Mouse (Mus musculus): ENCODE measurements around the gene Olr1. TPM values are rescaled to one million over a fixed set of nuclear protein-coding genes. Genes with fewer than 3 reads are reported as not detected.
A peak's percentile ranks its signal among the peaks of the same experiment; 100 is the strongest.

Gene Olr1
- polyA plus RNA-seq, 1 experiment from 2014 or later: not detected

DNA sequence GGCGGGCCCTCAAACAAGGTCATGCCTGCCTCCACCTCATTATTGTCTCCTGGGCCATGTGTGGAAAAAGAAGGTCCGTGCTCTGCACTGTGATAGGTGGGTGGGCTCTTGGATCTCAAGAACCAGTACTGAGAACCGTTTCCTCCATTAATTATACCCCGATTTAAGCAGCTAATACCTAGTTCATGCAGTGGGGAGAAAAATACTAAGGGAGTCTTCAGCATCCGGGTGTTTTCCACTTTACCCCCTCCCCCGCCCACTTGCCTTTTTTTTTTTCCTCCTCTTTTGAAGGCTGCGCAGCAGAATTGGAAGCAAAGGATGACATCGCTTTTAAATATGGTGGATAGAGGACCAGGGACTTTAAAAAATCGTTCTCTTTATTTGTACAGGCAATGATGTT lies 27.1 kb upstream of the Olr1 start:
- Histone ChIP-seq H3K4me2 (ENCODE audit: low read length) (peak overlapping the region; percentile 60), H3K4me3 (ENCODE audit: low read depth, low read length) (peak overlapping the region; percentile 76), H3K27ac (ENCODE audit: low read depth, low read length) (peak overlapping the region; percentile 75), H3K9me3 (replicated peaks; ENCODE audit: control insufficient read depth, low read length) (no peaks in the 10 kb centered on the region), H3K9ac (ENCODE audit: low read length) (peak overlapping the region; percentile 89), H3K4me1 (ENCODE audit: control insufficient read depth, insufficient read depth, low read length) (peaks cover 22% of the 10 kb centered on the region), H3K36me3 (ENCODE audit: control insufficient read depth, insufficient read depth, low read length) (peaks cover 19% of the 10 kb centered on the region), H3K27me3 (replicated peaks; ENCODE audit: control insufficient read depth, insufficient read depth, low read length) (no peaks in the 10 kb centered on the region)
- peak; percentile 50 for ATAC-seq
- DNase-seq (ENCODE audit: low spot score): peak; percentile 76
- 8% methylated on average over 9 of the region's 9 CpGs for WGBS

DNA sequence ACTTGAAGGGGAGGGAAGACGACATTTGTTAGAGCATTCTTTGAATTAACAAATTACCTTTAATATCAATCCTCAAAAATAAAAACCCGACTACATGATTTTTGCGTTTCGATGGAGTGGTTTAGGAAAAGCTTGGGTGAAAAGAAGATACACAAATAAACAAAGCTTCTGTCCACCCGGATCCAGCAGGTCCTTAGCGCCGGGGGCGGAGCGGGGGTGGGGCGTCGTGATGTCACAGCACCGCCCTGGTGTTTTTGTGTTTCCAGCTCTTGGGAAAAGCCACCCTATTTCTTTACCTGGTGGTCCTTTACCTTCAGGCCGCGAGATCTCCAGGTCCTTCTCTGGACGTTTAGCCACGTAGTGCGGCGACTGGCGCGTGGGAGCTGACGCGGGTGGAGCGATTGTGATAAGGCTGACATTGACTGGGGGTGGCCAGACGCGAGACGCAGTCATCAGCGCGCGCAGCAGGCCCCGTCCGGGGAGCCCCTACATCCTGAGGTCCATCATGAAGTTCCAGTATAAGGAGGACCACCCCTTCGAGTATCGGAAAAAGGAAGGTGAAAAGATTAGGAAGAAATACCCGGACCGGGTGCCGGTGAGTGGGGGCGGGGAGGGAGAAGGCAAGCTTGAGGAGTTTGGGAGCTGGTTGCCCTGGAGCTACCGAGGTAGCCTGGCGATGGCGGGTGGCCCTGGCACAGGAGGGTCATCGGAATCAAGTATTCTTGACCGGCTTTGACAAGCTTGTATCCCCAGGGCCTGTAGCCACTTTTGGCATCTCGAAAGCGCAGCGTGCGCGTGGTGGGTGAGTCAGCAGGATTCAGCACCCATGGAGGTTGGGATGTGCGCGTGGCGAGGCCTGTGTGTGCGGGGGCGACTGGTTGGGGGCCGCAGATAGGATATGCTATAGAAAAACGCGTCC lies 26.2 kb upstream of the Olr1 start, which contains the start of gene Gabarapl1:
Gene Gabarapl1, plus strand, starts transcription at position 219 of the 919 bp plus-strand sequence.
- peak; percentile 87 for DNase-seq (ENCODE audit: low spot score)
- Histone ChIP-seq H3K27me3 (replicated peaks; ENCODE audit: control insufficient read depth, insufficient read depth, low read length) (no peaks in the 10 kb centered on the region), H3K27ac (ENCODE audit: low read depth, low read length) (peak within 1 kb of the TSS; percentile 75), H3K9me3 (replicated peaks; ENCODE audit: control insufficient read depth, low read length) (no peaks in the 10 kb centered on the region), H3K4me1 (ENCODE audit: control insufficient read depth, insufficient read depth, low read length) (peaks cover 22% of the 10 kb centered on the region), H3K9ac (ENCODE audit: low read length) (peak within 1 kb of the TSS; percentile 89), H3K4me3 (ENCODE audit: low read depth, low read length) (peak within 1 kb of the TSS; percentile 76), H3K4me2 (ENCODE audit: low read length) (peak within 1 kb of the TSS; percentile 60), H3K36me3 (ENCODE audit: control insufficient read depth, insufficient read depth, low read length) (peaks cover 10% of the 10 kb centered on the region)
- under 1% methylated on average over 55 of the region's 55 CpGs for WGBS
- peak; percentile 89 for ATAC-seq

DNA sequence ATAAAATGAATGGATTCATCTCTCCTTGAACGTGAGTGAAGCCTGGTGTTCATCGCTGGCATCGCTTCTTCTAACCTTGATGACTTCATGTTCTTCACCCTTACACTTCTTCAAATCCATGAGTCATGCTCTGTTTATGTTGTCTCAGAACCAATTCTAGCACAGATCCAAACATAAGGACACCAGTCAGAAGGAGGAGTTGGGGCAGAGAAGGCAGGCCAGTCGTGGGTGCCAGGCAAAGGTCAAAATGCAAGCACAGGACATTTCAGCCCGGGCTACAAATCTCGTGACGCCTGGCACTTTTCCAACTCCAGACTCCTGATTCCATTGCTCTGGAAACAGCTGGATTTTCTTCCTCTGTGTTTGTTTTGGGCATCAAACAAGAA lies 25.6 kb upstream of the Olr1 start:
- ATAC-seq: peak; percentile 49
- no peaks in the 10 kb centered on the region for H3K27me3 ChIP-seq (replicated peaks; ENCODE audit: control insufficient read depth, insufficient read depth, low read length)
- H3K4me2 ChIP-seq (ENCODE audit: low read length): peak overlapping the region; percentile 60
- peak overlapping the region; percentile 75; the same call in 1 of the 2 replicates for H3K27ac ChIP-seq (ENCODE audit: low read depth, low read length)
- peaks cover 22% of the 10 kb centered on the region for H3K4me1 ChIP-seq (ENCODE audit: control insufficient read depth, insufficient read depth, low read length)
- H3K36me3 ChIP-seq (ENCODE audit: control insufficient read depth, insufficient read depth, low read length): peaks cover 4% of the 10 kb centered on the region
- no peaks in the 10 kb centered on the region for H3K9me3 ChIP-seq (replicated peaks; ENCODE audit: control insufficient read depth, low read length)
- WGBS: 35% methylated on average over 7 of the region's 7 CpGs
- DNase-seq (ENCODE audit: low spot score): peak; percentile 72
- peak overlapping the region; percentile 76 for H3K4me3 ChIP-seq (ENCODE audit: low read depth, low read length)
- H3K9ac ChIP-seq (ENCODE audit: low read length): peak overlapping the region; percentile 89

DNA sequence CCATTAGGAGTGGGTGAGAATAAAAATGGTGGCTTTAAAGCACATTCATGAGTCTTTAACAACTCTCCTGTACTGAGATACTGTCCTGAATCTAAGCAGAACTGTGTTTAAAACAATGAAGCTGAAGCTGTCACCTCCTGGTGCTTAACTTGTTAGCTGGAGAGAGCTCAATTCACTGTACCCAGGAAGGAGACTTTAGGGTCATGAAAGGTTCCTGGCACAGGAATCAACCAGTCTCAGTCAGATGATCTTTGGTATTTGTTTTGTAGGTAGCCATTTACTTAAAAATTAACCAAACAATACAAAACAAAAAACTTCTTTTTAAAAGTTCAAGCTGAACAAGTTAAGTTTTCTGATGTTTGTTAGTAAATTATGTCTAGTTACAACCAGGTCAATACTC lies 23.3 kb upstream of the Olr1 start:
- ATAC-seq (no peak), DNase-seq (ENCODE audit: low spot score) (no peak)
- H3K27me3 ChIP-seq (replicated peaks; ENCODE audit: control insufficient read depth, insufficient read depth, low read length): no peaks in the 10 kb centered on the region
- no peaks in the 10 kb centered on the region for H3K36me3 ChIP-seq (ENCODE audit: control insufficient read depth, insufficient read depth, low read length)
- no peaks in the 10 kb centered on the region for H3K9me3 ChIP-seq (replicated peaks; ENCODE audit: control insufficient read depth, low read length)
- no peak overlapping the region for H3K4me2 ChIP-seq (ENCODE audit: low read length)
- H3K4me3 ChIP-seq (ENCODE audit: low read depth, low read length): no peak overlapping the region
- no peak overlapping the region for H3K27ac ChIP-seq (ENCODE audit: low read depth, low read length)
- H3K4me1 ChIP-seq (ENCODE audit: control insufficient read depth, insufficient read depth, low read length): peaks cover 11% of the 10 kb centered on the region
- H3K9ac ChIP-seq (ENCODE audit: low read length): no peak overlapping the region

DNA sequence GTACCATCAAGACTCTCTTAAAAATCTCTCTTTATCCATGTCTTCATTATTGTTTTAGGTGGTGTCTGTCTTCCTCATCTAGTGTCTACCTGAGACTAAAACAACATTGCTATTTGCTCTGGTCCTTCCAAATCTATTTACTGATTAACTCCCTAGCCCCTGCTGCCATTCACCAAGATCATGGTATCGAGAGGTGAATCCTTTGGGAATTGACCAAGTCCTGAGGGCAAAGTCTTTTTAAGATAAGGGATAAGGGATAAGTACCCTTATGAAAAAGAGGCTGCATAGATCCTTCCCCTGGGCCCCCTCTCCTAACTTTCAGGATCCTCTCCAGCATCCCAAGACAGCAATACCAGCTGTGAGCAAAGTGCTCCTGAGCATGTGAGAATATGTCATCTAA lies 22.6 kb upstream of the Olr1 start:
- Histone ChIP-seq H3K36me3 (ENCODE audit: control insufficient read depth, insufficient read depth, low read length) (no peaks in the 10 kb centered on the region), H3K9ac (ENCODE audit: low read length) (no peak overlapping the region), H3K9me3 (replicated peaks; ENCODE audit: control insufficient read depth, low read length) (no peaks in the 10 kb centered on the region), H3K27me3 (replicated peaks; ENCODE audit: control insufficient read depth, insufficient read depth, low read length) (no peaks in the 10 kb centered on the region), H3K4me2 (ENCODE audit: low read length) (no peak overlapping the region), H3K4me3 (ENCODE audit: low read depth, low read length) (no peak overlapping the region), H3K4me1 (ENCODE audit: control insufficient read depth, insufficient read depth, low read length) (peaks cover 5% of the 10 kb centered on the region), H3K27ac (ENCODE audit: low read depth, low read length) (no peak overlapping the region)
- WGBS: 91% methylated on average over 1 of the region's 1 CpGs
- no peak for ATAC-seq
- no peak for DNase-seq (ENCODE audit: low spot score)

DNA sequence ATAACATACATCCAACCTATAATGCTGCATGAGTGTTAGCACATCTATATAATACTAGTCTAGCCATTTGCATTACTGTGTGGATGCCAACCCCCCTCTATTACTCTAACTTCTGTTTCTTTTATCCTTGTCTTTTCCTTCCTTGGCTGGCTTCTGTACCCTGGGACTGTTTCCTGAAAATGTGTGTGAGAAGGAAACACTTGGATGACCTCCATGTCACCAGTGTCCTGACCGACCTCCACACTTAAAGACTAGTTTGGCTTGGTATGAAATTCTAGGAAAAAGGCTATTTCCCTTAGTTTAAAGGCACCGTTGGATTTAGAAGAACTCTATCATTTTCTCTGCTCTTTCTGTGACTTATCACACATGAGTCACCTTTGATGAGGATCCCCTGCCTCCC lies 20.5 kb upstream of the Olr1 start:
- no peaks in the 10 kb centered on the region for H3K27me3 ChIP-seq (replicated peaks; ENCODE audit: control insufficient read depth, insufficient read depth, low read length)
- no peak for ATAC-seq
- H3K9ac ChIP-seq (ENCODE audit: low read length): no peak overlapping the region
- no peaks in the 10 kb centered on the region for H3K36me3 ChIP-seq (ENCODE audit: control insufficient read depth, insufficient read depth, low read length)
- no peaks in the 10 kb centered on the region for H3K9me3 ChIP-seq (replicated peaks; ENCODE audit: control insufficient read depth, low read length)
- no peak for DNase-seq (ENCODE audit: low spot score)
- no peak overlapping the region for H3K4me3 ChIP-seq (ENCODE audit: low read depth, low read length)
- H3K4me1 ChIP-seq (ENCODE audit: control insufficient read depth, insufficient read depth, low read length): peaks cover 3% of the 10 kb centered on the region; the same call in 1 of the 2 replicates
- no peak overlapping the region for H3K4me2 ChIP-seq (ENCODE audit: low read length)
- H3K27ac ChIP-seq (ENCODE audit: low read depth, low read length): no peak overlapping the region
- WGBS: 90% methylated on average over 2 of the region's 2 CpGs

DNA sequence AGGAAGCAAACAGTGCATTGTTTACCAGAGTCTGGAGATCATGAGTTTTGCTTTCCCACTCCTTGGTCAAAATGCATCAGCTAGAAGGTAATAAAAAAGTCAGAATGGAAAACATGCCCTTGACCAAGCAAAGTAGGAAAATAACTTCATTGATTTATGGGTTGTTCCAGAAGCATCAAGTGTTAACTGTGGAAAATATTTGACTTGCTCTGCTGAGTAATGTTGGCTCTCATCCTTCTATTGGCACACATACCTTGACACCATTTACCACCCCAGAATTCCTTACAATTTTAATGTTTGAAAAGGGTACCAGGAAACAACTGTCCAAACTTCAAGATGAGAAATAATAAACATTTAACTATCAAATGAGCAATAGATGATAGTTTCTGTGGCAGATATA lies 19.1 kb upstream of the Olr1 start:
- H3K27ac ChIP-seq (ENCODE audit: low read depth, low read length): no peak overlapping the region
- no peaks in the 10 kb centered on the region for H3K36me3 ChIP-seq (ENCODE audit: control insufficient read depth, insufficient read depth, low read length)
- ATAC-seq: no peak
- no peaks in the 10 kb centered on the region for H3K4me1 ChIP-seq (ENCODE audit: control insufficient read depth, insufficient read depth, low read length)
- H3K9me3 ChIP-seq (replicated peaks; ENCODE audit: control insufficient read depth, low read length): no peaks in the 10 kb centered on the region
- no peak overlapping the region for H3K4me3 ChIP-seq (ENCODE audit: low read depth, low read length)
- DNase-seq (ENCODE audit: low spot score): no peak
- no peak overlapping the region for H3K4me2 ChIP-seq (ENCODE audit: low read length)
- H3K27me3 ChIP-seq (replicated peaks; ENCODE audit: control insufficient read depth, insufficient read depth, low read length): no peaks in the 10 kb centered on the region
- H3K9ac ChIP-seq (ENCODE audit: low read length): no peak overlapping the region

DNA sequence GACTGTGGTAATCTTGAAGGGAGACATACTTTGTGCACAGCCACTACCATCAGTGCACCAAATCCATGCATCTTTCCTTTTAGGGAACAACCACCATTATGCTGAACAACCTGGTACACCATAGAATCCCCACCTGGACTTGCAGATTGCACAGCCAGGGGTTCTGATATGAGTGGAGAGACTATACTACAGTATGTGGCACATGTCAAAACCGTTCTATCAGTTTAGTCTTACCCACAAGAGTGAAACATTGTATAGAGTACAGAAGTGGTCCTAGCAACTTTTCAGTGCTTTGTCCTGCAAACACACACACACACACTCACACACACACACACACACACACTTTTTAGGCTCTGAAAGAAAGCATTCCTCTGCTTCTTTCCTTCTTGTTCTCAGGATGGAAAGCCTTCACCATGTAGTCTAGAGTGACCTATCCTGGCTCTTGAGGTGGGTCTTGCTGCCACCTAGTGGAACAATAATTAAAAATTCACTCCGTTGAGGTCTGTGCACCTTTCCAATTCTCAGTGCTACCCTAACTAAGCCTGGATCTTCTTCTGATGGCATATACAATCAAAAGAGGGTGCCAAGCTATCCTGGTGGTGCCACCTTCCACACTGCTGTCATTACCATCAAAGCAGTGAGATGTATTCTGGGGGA lies 10.9 kb upstream of the Olr1 start:
- DNase-seq (ENCODE audit: low spot score): peak; percentile 70
- Histone ChIP-seq H3K9ac (ENCODE audit: low read length) (no peak overlapping the region), H3K4me2 (ENCODE audit: low read length) (no peak overlapping the region), H3K9me3 (replicated peaks; ENCODE audit: control insufficient read depth, low read length) (no peaks in the 10 kb centered on the region), H3K27ac (ENCODE audit: low read depth, low read length) (no peak overlapping the region), H3K36me3 (ENCODE audit: control insufficient read depth, insufficient read depth, low read length) (no peaks in the 10 kb centered on the region), H3K27me3 (replicated peaks; ENCODE audit: control insufficient read depth, insufficient read depth, low read length) (no peaks in the 10 kb centered on the region), H3K4me1 (ENCODE audit: control insufficient read depth, insufficient read depth, low read length) (no peaks in the 10 kb centered on the region), H3K4me3 (ENCODE audit: low read depth, low read length) (no peak overlapping the region)
- ATAC-seq: peak; percentile 84
- WGBS: 52% methylated on average over 2 of the region's 2 CpGs

DNA sequence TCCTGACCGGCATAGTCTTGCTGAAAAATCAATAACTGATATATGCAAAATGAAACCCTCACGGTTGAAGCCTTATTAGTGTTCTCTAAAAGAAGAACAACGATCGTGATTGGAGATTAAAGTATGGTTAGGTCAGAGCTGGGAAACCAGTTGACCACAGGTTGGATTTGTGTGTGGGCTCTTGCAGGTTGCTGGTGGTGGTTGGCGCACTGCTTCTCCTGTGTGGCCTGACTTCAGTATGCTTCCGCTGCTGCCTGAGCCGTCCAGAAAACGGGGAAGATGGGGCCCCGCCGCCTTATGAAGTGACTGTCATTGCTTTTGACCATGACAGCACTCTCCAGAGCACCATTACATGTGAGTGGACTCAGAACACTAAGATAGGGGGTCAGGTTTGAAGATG lies 9.4 kb upstream of the Olr1 start:
- no peak overlapping the region for H3K4me2 ChIP-seq (ENCODE audit: low read length)
- H3K4me3 ChIP-seq (ENCODE audit: low read depth, low read length): no peak overlapping the region
- no peaks in the 10 kb centered on the region for H3K9me3 ChIP-seq (replicated peaks; ENCODE audit: control insufficient read depth, low read length)
- no peak for DNase-seq (ENCODE audit: low spot score)
- H3K36me3 ChIP-seq (ENCODE audit: control insufficient read depth, insufficient read depth, low read length): no peaks in the 10 kb centered on the region
- no peaks in the 10 kb centered on the region for H3K27me3 ChIP-seq (replicated peaks; ENCODE audit: control insufficient read depth, insufficient read depth, low read length)
- ATAC-seq: no peak
- no peak overlapping the region for H3K27ac ChIP-seq (ENCODE audit: low read depth, low read length)
- no peaks in the 10 kb centered on the region for H3K4me1 ChIP-seq (ENCODE audit: control insufficient read depth, insufficient read depth, low read length)
- 94% methylated on average over 10 of the region's 10 CpGs for WGBS
- H3K9ac ChIP-seq (ENCODE audit: low read length): no peak overlapping the region
